Mouse (Mus musculus): ENCODE measurements around the gene Atp2b2. TPM values are rescaled to one million over a fixed set of nuclear protein-coding genes. Genes with fewer than 3 reads are reported as not detected.

Atp2b2 gene
- polyA plus RNA-seq, 1 experiment from 2014 or later = 0.09 TPM

DNA sequence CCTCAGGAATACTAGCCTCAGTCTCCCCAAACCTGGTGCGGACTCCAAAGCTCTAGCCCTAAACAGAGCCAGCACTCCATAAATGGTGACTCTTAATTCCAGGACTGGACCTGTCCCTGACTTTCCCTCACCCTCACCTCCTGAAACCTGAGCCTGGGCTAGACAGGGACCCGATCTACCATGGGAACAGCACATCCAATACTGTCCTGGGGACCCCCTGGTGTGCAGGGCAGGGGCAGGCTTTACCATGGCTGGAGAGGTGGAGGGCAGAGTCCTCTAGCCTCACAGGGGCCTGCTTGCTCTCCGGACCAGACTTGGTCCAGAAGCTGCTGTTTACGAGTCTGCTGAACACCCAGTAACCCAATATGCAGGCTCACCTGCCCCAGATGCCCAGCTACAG is 179.5 kb downstream of the Atp2b2 start:
- 73% methylated on average over 4 of the region's 4 CpGs for WGBS
- H3K4me1 ChIP-seq (ENCODE audit: control insufficient read depth, insufficient read depth, low read length) = no peaks in the 10 kb centered on the region
- H3K27me3 ChIP-seq (ENCODE audit: control insufficient read depth, insufficient read depth, low read length) = no peaks in the 10 kb centered on the region
- no peaks in the 10 kb centered on the region for H3K9me3 ChIP-seq (ENCODE audit: control insufficient read depth, low read length)
- H3K4me3 ChIP-seq (ENCODE audit: low read depth, low read length) = no peak overlapping the region
- no peak overlapping the region for H3K4me2 ChIP-seq (ENCODE audit: low read depth, severe bottlenecking)
- DNase-seq (ENCODE audit: low spot score) = no peak
- no peak overlapping the region for H3K9ac ChIP-seq (ENCODE audit: low read length)
- no peak for ATAC-seq (ENCODE audit: insufficient number of reproducible peaks, low FRiP score, low TSS enrichment, low read depth)
- no peaks in the 10 kb centered on the region for H3K36me3 ChIP-seq (ENCODE audit: control insufficient read depth, insufficient read depth, low read length)
- H3K27ac ChIP-seq (replicated peaks; ENCODE audit: low read depth, low read length) = no peak overlapping the region

DNA sequence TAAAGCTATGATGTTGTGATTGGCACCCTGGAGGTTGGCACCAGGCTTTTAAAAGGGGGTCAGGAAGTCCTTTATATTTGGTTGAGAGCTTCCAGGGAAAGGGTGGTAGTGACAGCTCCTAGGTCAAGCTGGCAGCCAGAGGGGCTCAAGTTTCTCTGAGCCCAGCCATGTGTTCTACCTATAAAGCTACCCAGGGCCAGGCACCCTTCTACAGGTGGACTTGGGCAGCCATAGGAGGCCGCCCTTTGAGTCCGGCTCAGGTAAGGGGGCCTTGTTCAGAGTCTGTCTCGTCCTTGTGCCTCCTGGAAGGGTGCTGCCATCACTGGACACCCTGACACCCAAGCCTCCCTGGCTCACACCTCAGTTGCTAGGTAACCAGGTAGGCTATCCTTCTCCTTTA is 180.5 kb downstream of the Atp2b2 start:
- H3K36me3 ChIP-seq (ENCODE audit: control insufficient read depth, insufficient read depth, low read length) = no peaks in the 10 kb centered on the region
- H3K27me3 ChIP-seq (ENCODE audit: control insufficient read depth, insufficient read depth, low read length) = no peaks in the 10 kb centered on the region
- H3K4me2 ChIP-seq (ENCODE audit: low read depth, severe bottlenecking) = no peak overlapping the region
- no peak overlapping the region for H3K9ac ChIP-seq (ENCODE audit: low read length)
- H3K27ac ChIP-seq (replicated peaks; ENCODE audit: low read depth, low read length) = no peak overlapping the region
- no peak for DNase-seq (ENCODE audit: low spot score)
- no peak overlapping the region for H3K4me3 ChIP-seq (ENCODE audit: low read depth, low read length)
- no peaks in the 10 kb centered on the region for H3K4me1 ChIP-seq (ENCODE audit: control insufficient read depth, insufficient read depth, low read length)
- 82% methylated on average over 3 of the region's 3 CpGs for WGBS
- ATAC-seq (ENCODE audit: insufficient number of reproducible peaks, low FRiP score, low TSS enrichment, low read depth) = no peak
- H3K9me3 ChIP-seq (ENCODE audit: control insufficient read depth, low read length) = no peaks in the 10 kb centered on the region

DNA sequence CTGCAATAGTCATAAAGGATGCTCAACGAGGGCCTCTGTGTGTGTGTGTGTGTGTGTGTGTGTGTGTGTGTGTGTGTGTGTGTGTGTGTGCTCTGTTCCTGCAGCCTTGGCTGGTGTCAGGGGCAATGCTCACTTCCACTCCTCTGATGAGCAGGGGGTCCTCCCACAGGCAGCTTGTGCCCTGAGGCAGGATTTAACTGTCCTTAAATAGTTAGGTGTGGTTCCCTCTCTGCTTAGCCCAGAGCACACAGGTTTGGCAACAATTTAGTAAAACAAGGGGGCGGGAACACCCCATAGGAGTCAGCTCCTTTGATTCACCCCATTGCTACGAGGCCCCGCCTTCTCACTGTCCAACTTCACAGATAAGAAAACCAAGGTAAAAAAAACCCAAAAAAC is 181.0 kb downstream of the Atp2b2 start:
- 59% methylated on average over 4 of the region's 4 CpGs for WGBS
- Histone ChIP-seq H3K4me2 (ENCODE audit: low read depth, severe bottlenecking) (no peak overlapping the region), H3K4me1 (ENCODE audit: control insufficient read depth, insufficient read depth, low read length) (no peaks in the 10 kb centered on the region), H3K27me3 (ENCODE audit: control insufficient read depth, insufficient read depth, low read length) (no peaks in the 10 kb centered on the region), H3K9ac (ENCODE audit: low read length) (no peak overlapping the region), H3K9me3 (ENCODE audit: control insufficient read depth, low read length) (no peaks in the 10 kb centered on the region), H3K4me3 (ENCODE audit: low read depth, low read length) (no peak overlapping the region), H3K36me3 (ENCODE audit: control insufficient read depth, insufficient read depth, low read length) (no peaks in the 10 kb centered on the region), H3K27ac (replicated peaks; ENCODE audit: low read depth, low read length) (no peak overlapping the region)
- DNase-seq (ENCODE audit: low spot score) (no peak), ATAC-seq (ENCODE audit: insufficient number of reproducible peaks, low FRiP score, low TSS enrichment, low read depth) (no peak)

DNA sequence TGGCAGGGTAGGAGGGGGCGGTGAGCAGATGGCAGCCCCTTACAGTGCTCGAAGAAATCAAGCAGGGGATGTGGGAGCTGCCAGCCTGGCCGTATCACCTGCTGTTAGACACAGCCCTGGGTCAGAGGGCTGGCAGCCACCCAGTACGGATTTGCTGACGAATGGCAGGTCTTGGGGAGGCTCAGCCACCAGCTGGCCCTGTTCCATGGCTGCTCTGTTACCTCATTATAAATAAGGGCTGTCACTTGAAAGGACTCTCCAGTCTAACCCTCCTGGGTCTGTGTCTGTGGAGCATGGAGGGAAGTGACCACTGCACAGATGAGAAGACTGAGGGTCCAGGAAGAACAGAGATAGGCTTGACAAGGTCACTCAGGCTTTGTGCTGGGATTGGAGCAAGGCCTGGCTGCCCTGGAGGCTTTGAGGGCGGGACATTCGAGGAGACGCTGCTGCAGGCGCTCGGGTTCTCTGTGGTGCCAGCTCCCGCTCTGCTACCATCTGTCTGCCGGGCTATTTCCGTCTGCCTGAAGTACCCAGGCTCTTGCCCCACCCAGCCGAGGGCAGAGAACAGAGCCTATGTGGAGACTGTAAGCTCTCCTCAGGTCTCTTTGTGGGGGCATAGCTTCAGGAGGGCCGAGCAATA is 181.6 kb downstream of the Atp2b2 start:
- Histone ChIP-seq H3K4me1 (ENCODE audit: control insufficient read depth, insufficient read depth, low read length) (no peaks in the 10 kb centered on the region), H3K4me2 (ENCODE audit: low read depth, severe bottlenecking) (no peak overlapping the region), H3K9ac (ENCODE audit: low read length) (no peak overlapping the region), H3K27ac (replicated peaks; ENCODE audit: low read depth, low read length) (no peak overlapping the region), H3K27me3 (ENCODE audit: control insufficient read depth, insufficient read depth, low read length) (no peaks in the 10 kb centered on the region), H3K36me3 (ENCODE audit: control insufficient read depth, insufficient read depth, low read length) (no peaks in the 10 kb centered on the region), H3K4me3 (ENCODE audit: low read depth, low read length) (no peak overlapping the region), H3K9me3 (ENCODE audit: control insufficient read depth, low read length) (no peaks in the 10 kb centered on the region)
- no peak for ATAC-seq (ENCODE audit: insufficient number of reproducible peaks, low FRiP score, low TSS enrichment, low read depth)
- 59% methylated on average over 15 of the region's 15 CpGs for WGBS
- DNase-seq (ENCODE audit: low spot score) = no peak

DNA sequence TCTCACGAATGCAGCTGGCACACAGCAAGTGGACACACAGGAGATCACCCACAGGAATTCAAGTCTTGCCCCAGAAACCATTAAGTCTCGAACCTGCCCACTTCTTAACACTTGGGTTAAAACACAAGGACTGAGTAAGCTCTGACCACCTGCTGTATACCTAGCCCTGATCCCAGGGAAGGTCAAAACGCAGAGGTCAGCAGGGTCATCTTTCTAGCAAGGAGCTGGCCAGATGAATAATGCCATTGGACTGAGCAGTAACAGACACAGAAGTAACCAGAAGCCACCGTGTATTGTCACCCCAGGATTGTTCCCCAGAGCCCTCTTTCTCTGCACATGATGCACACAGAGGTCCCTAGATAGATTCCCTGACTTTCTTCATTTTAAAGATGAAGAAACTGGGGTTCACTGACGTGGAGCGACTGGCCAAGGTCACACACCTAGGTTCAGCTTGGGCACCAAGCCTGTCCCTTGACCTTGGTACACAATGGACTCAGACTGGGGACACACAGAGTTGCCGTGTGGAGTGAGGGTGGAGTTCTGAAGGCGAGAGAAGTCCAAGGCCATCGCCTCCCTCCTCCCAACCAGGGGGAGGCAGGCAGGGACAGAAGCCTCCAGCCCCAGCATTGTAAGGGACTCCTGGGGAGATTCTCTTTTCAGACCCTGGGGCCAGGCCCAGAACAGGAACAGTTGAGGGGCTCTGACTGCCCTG is 182.2 kb downstream of the Atp2b2 start:
- 72% methylated on average over 9 of the region's 9 CpGs for WGBS
- H3K9ac ChIP-seq (ENCODE audit: low read length) = no peak overlapping the region
- no peaks in the 10 kb centered on the region for H3K4me1 ChIP-seq (ENCODE audit: control insufficient read depth, insufficient read depth, low read length)
- no peaks in the 10 kb centered on the region for H3K9me3 ChIP-seq (ENCODE audit: control insufficient read depth, low read length)
- H3K4me3 ChIP-seq (ENCODE audit: low read depth, low read length) = no peak overlapping the region
- no peak overlapping the region for H3K27ac ChIP-seq (replicated peaks; ENCODE audit: low read depth, low read length)
- H3K4me2 ChIP-seq (ENCODE audit: low read depth, severe bottlenecking) = no peak overlapping the region
- H3K36me3 ChIP-seq (ENCODE audit: control insufficient read depth, insufficient read depth, low read length) = no peaks in the 10 kb centered on the region
- no peak for DNase-seq (ENCODE audit: low spot score)
- ATAC-seq (ENCODE audit: insufficient number of reproducible peaks, low FRiP score, low TSS enrichment, low read depth) = no peak
- no peaks in the 10 kb centered on the region for H3K27me3 ChIP-seq (ENCODE audit: control insufficient read depth, insufficient read depth, low read length)

DNA sequence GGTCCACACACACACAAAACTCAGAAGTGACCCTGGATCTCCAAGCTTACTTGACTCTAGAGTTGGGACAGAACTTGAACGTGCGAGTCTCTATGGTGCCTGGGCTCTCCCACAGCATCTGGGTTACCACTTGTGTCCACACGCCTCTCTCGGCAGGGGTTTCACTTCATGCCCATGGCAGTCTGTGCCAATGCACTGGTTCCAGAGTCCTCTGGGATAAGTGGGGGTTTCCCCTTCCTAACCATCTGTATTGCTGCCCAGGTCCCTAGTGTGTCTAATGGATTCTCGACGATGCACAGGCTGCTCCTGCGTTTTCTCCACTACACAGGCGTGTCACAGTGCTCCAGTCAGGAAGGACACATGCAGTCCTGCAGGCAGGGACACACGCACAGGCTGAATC is 184.1 kb downstream of the Atp2b2 start:
- no peak overlapping the region for H3K9ac ChIP-seq (ENCODE audit: low read length)
- H3K4me3 ChIP-seq (ENCODE audit: low read depth, low read length) = no peak overlapping the region
- H3K4me2 ChIP-seq (ENCODE audit: low read depth, severe bottlenecking) = no peak overlapping the region
- WGBS = 86% methylated on average over 9 of the region's 9 CpGs
- no peaks in the 10 kb centered on the region for H3K36me3 ChIP-seq (ENCODE audit: control insufficient read depth, insufficient read depth, low read length)
- H3K9me3 ChIP-seq (ENCODE audit: control insufficient read depth, low read length) = no peaks in the 10 kb centered on the region
- no peak for DNase-seq (ENCODE audit: low spot score)
- ATAC-seq (ENCODE audit: insufficient number of reproducible peaks, low FRiP score, low TSS enrichment, low read depth) = no peak
- H3K27ac ChIP-seq (replicated peaks; ENCODE audit: low read depth, low read length) = no peak overlapping the region
- no peaks in the 10 kb centered on the region for H3K4me1 ChIP-seq (ENCODE audit: control insufficient read depth, insufficient read depth, low read length)
- H3K27me3 ChIP-seq (ENCODE audit: control insufficient read depth, insufficient read depth, low read length) = no peaks in the 10 kb centered on the region

DNA sequence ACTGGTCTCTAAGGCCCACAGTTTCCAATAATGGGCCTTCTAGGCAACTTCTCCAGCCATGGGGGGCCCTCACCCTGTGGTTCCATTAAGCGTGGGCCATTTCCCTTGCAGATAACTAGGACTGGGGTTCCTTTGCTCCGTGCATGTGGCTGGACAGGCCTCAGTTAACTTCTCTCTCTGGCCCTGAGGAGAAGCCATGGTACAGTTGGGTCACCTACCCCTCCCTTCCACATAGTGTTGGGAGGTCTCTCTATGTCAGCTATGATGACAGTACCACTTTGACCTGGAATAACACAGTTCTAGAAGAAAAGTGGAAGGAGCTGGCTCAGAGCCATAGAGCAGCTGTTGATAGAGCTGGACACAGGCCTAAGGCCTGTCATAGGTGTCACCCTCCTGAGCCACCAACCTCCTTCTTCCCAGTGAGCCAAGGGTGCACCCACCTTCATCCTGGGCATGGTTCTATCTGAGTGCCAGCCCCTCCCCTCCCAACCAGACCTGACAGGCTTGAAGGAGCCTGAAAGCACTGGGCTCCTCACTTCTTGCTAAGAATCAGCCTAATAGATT is 185.0 kb downstream of the Atp2b2 start:
- no peaks in the 10 kb centered on the region for H3K9me3 ChIP-seq (ENCODE audit: control insufficient read depth, low read length)
- WGBS = 76% methylated on average over 2 of the region's 2 CpGs
- no peak overlapping the region for H3K4me3 ChIP-seq (ENCODE audit: low read depth, low read length)
- no peak for ATAC-seq (ENCODE audit: insufficient number of reproducible peaks, low FRiP score, low TSS enrichment, low read depth)
- H3K4me2 ChIP-seq (ENCODE audit: low read depth, severe bottlenecking) = no peak overlapping the region
- no peaks in the 10 kb centered on the region for H3K36me3 ChIP-seq (ENCODE audit: control insufficient read depth, insufficient read depth, low read length)
- H3K27me3 ChIP-seq (ENCODE audit: control insufficient read depth, insufficient read depth, low read length) = no peaks in the 10 kb centered on the region
- H3K4me1 ChIP-seq (ENCODE audit: control insufficient read depth, insufficient read depth, low read length) = no peaks in the 10 kb centered on the region
- DNase-seq (ENCODE audit: low spot score) = no peak
- H3K27ac ChIP-seq (replicated peaks; ENCODE audit: low read depth, low read length) = no peak overlapping the region
- H3K9ac ChIP-seq (ENCODE audit: low read length) = no peak overlapping the region

DNA sequence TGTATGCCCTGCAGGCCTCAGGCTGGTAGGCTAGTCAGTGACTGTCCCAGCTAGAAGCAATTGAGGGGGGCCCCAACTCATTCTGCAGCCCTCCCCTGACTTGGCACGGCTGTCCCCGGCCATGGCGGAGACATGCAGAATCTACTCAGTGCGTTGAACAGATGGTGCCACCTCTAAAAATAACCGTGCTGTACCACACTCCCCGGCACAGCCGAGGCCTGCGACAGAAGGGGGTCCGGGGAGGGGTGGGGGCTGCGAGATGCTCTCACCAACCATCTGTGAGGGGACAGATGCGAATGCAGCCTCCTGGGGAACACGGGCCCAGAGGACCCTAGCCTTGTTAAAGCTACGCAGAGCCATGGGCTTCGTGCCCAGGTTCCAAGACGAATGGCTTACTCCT is 185.6 kb downstream of the Atp2b2 start:
- WGBS = 91% methylated on average over 15 of the region's 15 CpGs
- Histone ChIP-seq H3K27ac (replicated peaks; ENCODE audit: low read depth, low read length) (no peak overlapping the region), H3K27me3 (ENCODE audit: control insufficient read depth, insufficient read depth, low read length) (no peaks in the 10 kb centered on the region), H3K4me2 (ENCODE audit: low read depth, severe bottlenecking) (no peak overlapping the region), H3K9ac (ENCODE audit: low read length) (no peak overlapping the region), H3K9me3 (ENCODE audit: control insufficient read depth, low read length) (no peaks in the 10 kb centered on the region), H3K4me3 (ENCODE audit: low read depth, low read length) (no peak overlapping the region), H3K36me3 (ENCODE audit: control insufficient read depth, insufficient read depth, low read length) (no peaks in the 10 kb centered on the region), H3K4me1 (ENCODE audit: control insufficient read depth, insufficient read depth, low read length) (no peaks in the 10 kb centered on the region)
- ATAC-seq (ENCODE audit: insufficient number of reproducible peaks, low FRiP score, low TSS enrichment, low read depth) (no peak), DNase-seq (ENCODE audit: low spot score) (no peak)

All from limb, embryonic 11.5 days (tissue).